Mouse (Mus musculus) cerebellum, adult 2 months (tissue): ENCODE measurements at regions not wholly inside any gene's neighbourhood (a gene's known extent, or its start where the extent isn't known, plus 50 kb on each side); places are given as distances from the start of the nearest gene placed in this dataset.

Source experiments
- CTCF ChIP-seq: fragments of 200-500 bp; IDR thresholded peaks from 2 replicates; pipeline ENCODE4 v1.5.1; 2011; ENCODE audit warnings: low read depth, mild to moderate bottlenecking, control low read depth, low read length, moderate library complexity, borderline replicate concordance; ENCODE audit not compliant: insufficient read depth
- POLR2A ChIP-seq: fragments of 200-500 bp; IDR thresholded peaks from 2 replicates; pipeline ENCODE4 v1.6.1; 2011; ENCODE audit warnings: low read length, control low read depth, borderline replicate concordance; ENCODE audit not compliant: insufficient read depth

- TF ChIP-seq CTCF (no peak), POLR2A (no peak)
Observed at GRCm38 (mm10) chr2:147942591-147942990, 104.2 kb downstream of the Foxa2 start.
